Mouse (Mus musculus) urinary bladder, postnatal 0 days (tissue): ENCODE measurements around the gene Cul4a. TPM values are rescaled to one million over a fixed set of nuclear protein-coding genes. Genes with fewer than 3 reads are reported as not detected.

Source experiments
- microRNA counts: library from miRNA; unstranded; fragments of <30 nt; microRNA quantifications from one replicate; lab custom pipeline; 2016
- microRNA-seq: library from miRNA; unstranded; fragments of <30 nt; microRNA quantifications from one replicate; pipeline ENCODE4, GENCODE M21; 2016
- polyA plus RNA-seq: library from polyadenylated mRNA; unstranded; fragments of >200 nt; fragmentation: Nextera tagmentation; extraction: Ambion mirVana; gene quantifications from 2 replicates; pipeline ENCODE4 v1.2.1, GENCODE M21; 2015

Cul4a gene
- 56.7 and 66.2 TPM in 2 replicates for polyA plus RNA-seq

DNA sequence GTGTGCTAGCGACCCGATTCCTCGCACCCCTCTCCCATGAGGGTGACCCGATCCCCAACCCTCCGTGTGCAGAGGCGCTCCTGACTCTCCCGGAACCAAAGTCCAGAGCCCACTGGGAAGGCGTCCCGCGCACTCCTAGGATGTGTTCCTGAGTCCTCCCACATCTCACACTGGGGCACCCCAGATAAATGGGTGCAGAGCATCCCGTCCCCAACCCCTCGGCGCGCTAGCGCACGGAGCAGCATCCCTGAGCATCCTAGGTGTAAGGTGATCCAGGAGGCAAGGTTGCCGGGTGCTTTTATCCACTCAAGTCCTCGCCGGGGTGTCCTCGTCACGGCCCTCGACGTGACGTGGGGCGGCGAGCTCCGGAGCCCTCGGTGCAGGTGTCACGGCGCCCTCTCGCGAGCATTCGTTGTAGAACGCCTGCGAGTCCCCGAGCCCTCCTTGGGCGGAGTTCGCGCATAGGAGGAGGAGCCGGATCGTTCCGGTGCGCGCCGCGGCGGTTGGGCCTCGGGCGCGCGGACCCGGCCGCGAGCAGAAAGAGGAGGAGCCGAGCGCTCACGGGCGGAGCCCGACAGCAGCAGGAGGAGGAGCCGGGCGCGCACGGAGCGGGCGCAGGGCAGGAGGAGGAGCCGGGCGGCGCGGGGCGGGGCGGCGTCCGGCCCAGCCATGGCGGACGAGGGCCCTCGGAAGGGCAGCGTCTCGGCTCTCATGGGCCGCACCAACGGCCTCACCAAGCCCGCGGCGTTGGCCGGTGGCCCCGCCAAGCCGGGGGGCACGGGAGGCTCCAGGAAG lies at the start of gene Cul4a, which contains the start of gene Pcid2:
TSS of gene Cul4a (plus strand) at position 535 of the 795 bp plus-strand sequence.
TSS of gene Pcid2 (minus strand) at position 373 of the 795 bp plus-strand sequence.

DNA sequence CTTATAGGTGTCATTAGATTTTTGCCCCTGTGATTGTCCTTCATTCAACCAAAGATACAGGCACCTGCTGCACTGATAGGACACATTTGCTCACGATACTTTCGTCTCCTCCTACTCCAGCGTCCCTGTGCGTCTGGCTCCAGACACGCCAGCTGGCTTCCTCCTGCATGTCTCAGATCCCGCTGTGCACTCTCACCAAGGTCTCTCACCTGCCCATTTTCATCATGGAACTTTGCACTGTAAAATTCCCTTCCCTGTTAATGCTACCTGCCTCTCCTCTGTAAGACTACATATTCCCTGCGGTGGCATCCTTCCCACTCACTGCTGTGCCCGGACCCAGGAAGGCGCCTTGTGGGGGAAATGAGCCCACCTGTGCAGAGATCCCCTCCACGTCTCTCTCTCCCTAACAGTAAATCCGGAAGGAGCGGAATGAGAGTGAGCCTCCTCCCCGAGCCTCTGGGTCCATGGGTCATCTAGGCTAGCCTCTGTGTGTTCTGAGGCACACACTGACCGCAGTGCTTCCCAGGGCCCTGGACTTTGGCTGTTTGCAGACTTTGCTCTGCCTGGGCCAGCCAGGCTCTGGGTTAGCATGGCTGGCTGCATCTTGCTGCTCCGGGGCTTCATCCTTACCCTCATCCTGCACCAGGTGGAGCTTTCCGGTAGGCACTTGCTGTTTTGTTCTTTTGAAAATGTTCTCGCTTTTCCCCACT lies 44.8 kb upstream of the Cul4a start, which contains the start of gene Proz:
TSS of gene Proz (plus strand) at position 474 of the 710 bp plus-strand sequence.

DNA sequence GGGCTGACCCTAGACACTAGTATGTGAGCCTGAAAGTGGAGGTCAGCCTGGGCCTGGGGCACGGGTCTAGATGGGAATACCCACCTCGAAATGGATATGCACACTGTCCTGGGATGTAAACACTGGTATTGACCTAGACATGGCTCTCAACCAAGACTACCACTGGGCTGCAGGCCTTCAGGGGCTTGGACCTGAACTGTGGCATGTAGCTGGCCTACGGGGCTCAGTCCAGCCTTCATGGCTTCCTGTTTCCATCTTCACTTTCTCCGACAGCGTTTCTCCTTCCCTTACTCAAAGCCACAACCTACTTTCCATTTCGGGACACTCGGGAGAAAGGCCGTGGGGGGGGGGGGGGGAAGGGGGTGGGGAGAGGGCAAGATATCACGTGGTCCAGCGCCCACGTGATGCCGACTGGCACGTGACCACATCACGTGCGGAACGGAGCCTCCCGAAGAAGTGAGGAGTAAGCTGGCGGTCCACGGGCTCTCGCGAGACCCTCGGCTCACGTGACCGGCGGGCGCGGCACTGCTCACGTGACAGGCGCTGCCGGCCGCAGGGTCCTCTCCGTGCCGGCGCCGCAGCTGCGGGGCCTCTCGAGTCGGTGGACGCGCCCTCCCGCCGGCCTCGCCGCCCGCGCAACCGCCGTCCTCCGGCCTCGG lies 53.4 kb downstream of the Cul4a start, which contains the start of gene Lamp1:
TSS of gene Lamp1 (plus strand) at position 444 of the 659 bp plus-strand sequence.

MicroRNAs encoded within 50 kb of the gene (microRNA counts, 519-probe panel; counts per million panel counts)
- 1,991 counts per million, percentile 23 among the panel's probes with 10 or more counts for microRNA mmu-miR-1968 (lab: Ali Mortazavi, UCI)

Small RNA genes lying within 50 kb of the gene (microRNA-seq; reads per million reads assigned to microRNA genes)
- gene Mir1968 (6.5 reads per million, percentile 15 among the genes with 10 or more reads in this experiment), gene Mir7065 (not detected)

Other genes starting within 250 kb of the Cul4a start
- gene Mcf2l, start 231.8 kb upstream of the Cul4a start, polyA plus RNA-seq = 2.7 and 3.2 TPM in 2 replicates
- gene F7, start 79.6 kb upstream of the Cul4a start, polyA plus RNA-seq = 0.08 TPM in 1 of 2 replicates, not detected in the other
- gene F10, start 68.3 kb upstream of the Cul4a start, polyA plus RNA-seq = 1.3 and 4.1 TPM in 2 replicates
- 0.11 and 0.25 TPM in 2 replicates for gene Proz, start 44.7 kb upstream of the Cul4a start, polyA plus RNA-seq
- gene Pcid2, start 162 bp upstream of the Cul4a start, polyA plus RNA-seq = 15.8 and 18.0 TPM in 2 replicates
- 316 and 318 TPM in 2 replicates for gene Lamp1, start 53.5 kb downstream of the Cul4a start, polyA plus RNA-seq
- gene Grtp1, start 95.0 kb downstream of the Cul4a start, polyA plus RNA-seq = 17.4 and 21.7 TPM in 2 replicates
- 0.34 and 0.55 TPM in 2 replicates for gene Adprhl1, start 148.5 kb downstream of the Cul4a start, polyA plus RNA-seq
- gene Dcun1d2, start 182.5 kb downstream of the Cul4a start, polyA plus RNA-seq = 11.3 and 12.8 TPM in 2 replicates
- gene Tmco3, start 182.6 kb downstream of the Cul4a start, polyA plus RNA-seq = 19.5 and 21.6 TPM in 2 replicates
- 79.0 and 102 TPM in 2 replicates for gene Tfdp1, start 233.1 kb downstream of the Cul4a start, polyA plus RNA-seq